Mouse (Mus musculus) hindbrain, embryonic 12.5 days (tissue): ENCODE data around the gene Btbd1. TPM values are rescaled to one million over a fixed set of nuclear protein-coding genes. Genes with fewer than 3 reads are reported as not detected.
"Not testable (repeated sequence)": the region's sequence is repeated elsewhere in the genome, so short reads cannot be mapped to it uniquely, and the experiment has no call there.

Source experiments
- ATAC-seq: fragments of 200-750 bp; cut with Nextera tagmentation; 2 replicates; pipeline ENCODE4 v1.8.0; 2017; ENCODE audit warnings: moderate TSS enrichment; ENCODE audit not compliant: low FRiP score
- H3K27ac ChIP-seq: fragments of 300-500 bp; sonication (generic); 2 replicates; pipeline ENCODE4 v1.5.1; 2016; ENCODE audit warnings: mild to moderate bottlenecking
- H3K27me3 ChIP-seq: fragments of 300-500 bp; sonication (generic); 2 replicates; pipeline ENCODE4 v1.6.1; 2016; ENCODE audit warnings: mild to moderate bottlenecking
- H3K36me3 ChIP-seq: fragments of 300-500 bp; sonication (generic); 2 replicates; pipeline ENCODE4 v1.6.1; 2016; ENCODE audit warnings: mild to moderate bottlenecking
- H3K4me1 ChIP-seq: fragments of 300-500 bp; sonication (generic); 2 replicates; pipeline ENCODE4 v1.6.1; 2016
- H3K4me2 ChIP-seq: fragments of 300-500 bp; sonication (generic); replicated peaks from 2 replicates; pipeline ENCODE4 v1.6.1; 2016; ENCODE audit warnings: mild to moderate bottlenecking
- H3K4me3 ChIP-seq: fragments of 300-500 bp; sonication (generic); 2 replicates; pipeline ENCODE4 v1.5.1; 2016; ENCODE audit warnings: mild to moderate bottlenecking
- H3K9ac ChIP-seq: fragments of 300-500 bp; sonication (generic); 2 replicates; pipeline ENCODE4 v1.6.1; 2016; ENCODE audit warnings: mild to moderate bottlenecking, moderate library complexity
- H3K9me3 ChIP-seq: fragments of 300-500 bp; sonication (generic); replicated peaks from 2 replicates; pipeline ENCODE4 v1.6.1; 2016; ENCODE audit warnings: mild to moderate bottlenecking
- WGBS: fragments of 180-500 bp; shearing (Covaris S2); methylation state at CpG from one replicate; pipeline ENCODE4 v1.1.7; 2016; 5-methylcytosine and 5-hydroxymethylcytosine counted together
- polyA plus RNA-seq: library from polyadenylated mRNA; unstranded; fragments of >200 nt; fragmentation: Nextera tagmentation; extraction: Ambion mirVana; gene quantifications from 2 replicates; pipeline ENCODE4 v1.2.1, GENCODE M21; 2016

The Btbd1 gene
- polyA plus RNA-seq, 1 experiment from 2014 or later, result 111 TPM

DNA sequence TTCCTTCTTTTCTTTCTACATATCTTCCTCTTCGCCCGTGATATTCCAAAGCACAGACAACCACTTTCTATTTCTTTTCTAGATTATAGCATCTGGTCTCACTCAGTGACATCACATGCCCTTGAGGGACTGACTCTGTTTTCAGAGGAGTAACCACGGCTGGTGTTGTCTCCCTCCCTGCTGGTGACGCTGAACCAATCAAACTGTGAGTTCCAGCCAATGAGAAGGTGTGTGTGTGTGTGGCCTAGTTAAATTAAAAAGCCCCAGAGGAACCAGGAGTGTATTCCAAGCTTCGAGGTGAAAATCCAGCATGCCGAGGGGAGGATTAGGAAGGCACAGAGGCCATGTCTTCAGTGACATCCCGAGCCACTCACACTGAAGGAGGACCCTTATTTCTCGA, 17.8 kb upstream of the Btbd1 start:
- no peak overlapping the region for H3K4me2 ChIP-seq
- no peaks in the 10 kb centered on the region for H3K4me1 ChIP-seq
- H3K4me3 ChIP-seq, result no peak overlapping the region
- 50% methylated on average over 8 of the region's 8 CpGs for WGBS
- H3K27ac ChIP-seq, result no peak overlapping the region
- H3K27me3 ChIP-seq, result no peaks in the 10 kb centered on the region
- no peaks in the 10 kb centered on the region for H3K36me3 ChIP-seq
- no peak overlapping the region for H3K9ac ChIP-seq
- no peak for ATAC-seq
- no peaks in the 10 kb centered on the region for H3K9me3 ChIP-seq

DNA sequence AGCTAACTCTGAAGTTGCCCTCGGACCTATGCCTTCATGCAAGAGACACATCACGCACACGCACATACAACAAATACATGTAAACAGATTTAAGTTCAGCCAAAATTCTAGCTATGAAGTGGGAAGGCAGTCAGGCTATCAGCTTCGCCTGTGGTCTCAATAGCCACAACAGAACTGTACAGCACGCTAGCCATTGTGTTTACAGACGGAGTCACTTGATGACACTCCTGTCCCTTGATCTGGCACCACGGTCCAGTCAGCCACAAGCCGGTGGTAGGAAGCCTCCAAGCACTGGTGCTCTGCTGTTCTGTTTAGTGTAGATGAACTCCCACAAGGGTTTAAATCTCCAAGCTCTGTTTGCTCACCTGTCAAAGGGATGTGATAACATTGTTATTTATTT, 16.8 kb upstream of the Btbd1 start:
- H3K9me3 ChIP-seq, result no peaks in the 10 kb centered on the region
- no peaks in the 10 kb centered on the region for H3K27me3 ChIP-seq
- 76% methylated on average over 8 of the region's 8 CpGs for WGBS
- ATAC-seq, result no peak
- H3K4me3 ChIP-seq, result no peak overlapping the region
- no peak overlapping the region for H3K9ac ChIP-seq
- H3K27ac ChIP-seq, result no peak overlapping the region
- no peaks in the 10 kb centered on the region for H3K4me1 ChIP-seq
- no peak overlapping the region for H3K4me2 ChIP-seq
- H3K36me3 ChIP-seq, result no peaks in the 10 kb centered on the region

DNA sequence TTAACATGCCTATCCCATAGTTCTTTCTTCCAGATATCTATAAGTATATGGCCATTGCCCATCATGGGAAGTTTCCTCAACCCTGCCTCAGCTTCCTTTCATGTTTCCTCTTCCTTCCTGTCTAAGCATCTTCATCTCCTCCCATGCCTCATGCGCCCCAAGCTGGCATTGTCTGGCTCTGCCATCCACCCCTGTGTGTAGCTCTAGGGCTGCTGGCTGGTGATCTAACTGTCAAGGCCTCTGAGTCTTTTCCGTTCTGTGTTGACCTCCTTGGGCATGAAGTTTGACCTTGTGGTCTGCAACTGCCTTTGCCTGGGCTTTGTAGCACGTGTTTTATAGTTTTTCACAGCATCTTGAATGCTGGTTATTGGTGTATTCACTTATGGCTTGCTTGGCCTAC, 16.1 kb upstream of the Btbd1 start:
- H3K9me3 ChIP-seq, result no peaks in the 10 kb centered on the region
- 0 out of 2 replicates have a peak, but pooled peaks cover 5% of the 10 kb centered on the region for H3K4me1 ChIP-seq
- 88% methylated on average over 3 of the region's 3 CpGs for WGBS
- H3K4me3 ChIP-seq, result no peak overlapping the region
- no peak for ATAC-seq
- no peak overlapping the region for H3K9ac ChIP-seq
- no peaks in the 10 kb centered on the region for H3K36me3 ChIP-seq
- no peak overlapping the region for H3K4me2 ChIP-seq
- no peaks in the 10 kb centered on the region for H3K27me3 ChIP-seq
- H3K27ac ChIP-seq, result no peak overlapping the region

DNA sequence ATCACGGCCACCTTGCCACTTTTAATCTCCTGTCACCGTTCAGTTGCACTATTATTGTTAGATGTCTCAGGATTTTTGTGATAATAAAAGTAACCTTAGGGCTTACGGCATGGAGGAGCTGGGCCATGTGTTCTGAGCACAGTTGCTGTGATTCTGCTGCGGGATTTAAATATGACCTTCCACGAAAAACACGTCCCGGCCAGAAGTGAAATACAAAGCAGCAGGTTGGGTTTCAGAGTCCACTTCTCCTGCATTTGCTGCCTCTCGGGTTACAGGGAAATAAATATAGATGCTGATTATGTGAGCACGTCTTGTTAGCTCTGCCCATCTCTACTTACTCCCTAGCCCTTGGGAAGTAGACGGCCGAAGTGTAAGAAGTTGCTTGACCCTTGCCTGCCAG, 15.6 kb upstream of the Btbd1 start:
- Histone ChIP-seq H3K27me3 (no peaks in the 10 kb centered on the region), H3K9me3 (no peaks in the 10 kb centered on the region), H3K36me3 (no peaks in the 10 kb centered on the region), H3K27ac (no peak overlapping the region), H3K4me2 (no peak overlapping the region), H3K4me3 (no peak overlapping the region), H3K9ac (no peak overlapping the region), H3K4me1 (0 out of 2 replicates have a peak, but pooled peaks cover 5% of the 10 kb centered on the region)
- 88% methylated on average over 11 of the region's 11 CpGs for WGBS
- ATAC-seq, result no peak

DNA sequence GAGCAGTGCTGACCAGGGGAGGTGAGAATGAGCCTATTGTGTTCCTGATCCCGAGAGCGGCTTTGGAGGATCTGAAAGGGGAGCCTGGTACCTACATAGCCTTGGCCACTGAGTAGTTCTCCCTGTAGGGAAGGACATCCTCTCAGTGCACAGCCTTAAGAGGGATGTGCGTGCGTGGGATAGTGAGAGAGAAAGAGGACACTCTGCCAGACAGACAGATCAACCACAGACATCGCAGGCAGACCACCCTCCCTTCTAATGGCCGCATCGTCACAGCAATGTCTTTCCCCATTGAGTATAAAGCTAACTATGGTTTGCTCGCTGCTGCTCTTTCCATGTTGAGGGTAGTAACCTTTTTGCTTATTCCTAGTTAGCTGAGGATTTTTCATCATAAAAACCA, 14.7 kb upstream of the Btbd1 start:
- Histone ChIP-seq H3K4me1 (0 out of 2 replicates have a peak, but pooled peaks cover 5% of the 10 kb centered on the region), H3K4me3 (no peak overlapping the region), H3K9me3 (no peaks in the 10 kb centered on the region), H3K9ac (no peak overlapping the region), H3K4me2 (no peak overlapping the region), H3K27ac (no peak overlapping the region), H3K36me3 (no peaks in the 10 kb centered on the region), H3K27me3 (no peaks in the 10 kb centered on the region)
- 74% methylated on average over 8 of the region's 8 CpGs for WGBS
- no peak for ATAC-seq

DNA sequence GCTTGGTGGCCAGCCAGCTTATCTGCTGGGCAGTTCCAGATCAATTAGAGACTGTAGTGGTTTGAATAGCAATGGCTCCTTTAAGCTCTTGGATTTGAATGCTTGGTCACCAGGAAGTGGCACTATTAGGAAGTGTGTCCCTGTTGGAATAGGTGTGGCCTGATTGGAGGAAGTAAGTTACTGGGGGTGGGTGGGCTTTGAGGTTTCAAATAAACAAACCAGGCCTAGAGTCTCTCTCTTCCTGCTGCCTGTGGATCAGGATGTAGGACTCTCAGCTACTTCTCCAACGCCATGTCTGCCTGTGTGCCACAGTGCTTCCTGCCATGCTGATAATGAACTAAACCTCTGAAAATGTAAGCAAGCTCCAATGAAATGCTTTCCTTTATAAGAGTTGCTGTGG, 13.8 kb upstream of the Btbd1 start:
- Histone ChIP-seq H3K9me3 (no peaks in the 10 kb centered on the region), H3K4me3 (no peak overlapping the region), H3K27me3 (no peaks in the 10 kb centered on the region), H3K9ac (no peak overlapping the region), H3K36me3 (no peaks in the 10 kb centered on the region), H3K27ac (no peak overlapping the region), H3K4me1 (0 out of 2 replicates have a peak, but pooled peaks cover 5% of the 10 kb centered on the region), H3K4me2 (no peak overlapping the region)
- 80% methylated on average over 1 of the region's 1 CpGs for WGBS
- ATAC-seq, result no peak

DNA sequence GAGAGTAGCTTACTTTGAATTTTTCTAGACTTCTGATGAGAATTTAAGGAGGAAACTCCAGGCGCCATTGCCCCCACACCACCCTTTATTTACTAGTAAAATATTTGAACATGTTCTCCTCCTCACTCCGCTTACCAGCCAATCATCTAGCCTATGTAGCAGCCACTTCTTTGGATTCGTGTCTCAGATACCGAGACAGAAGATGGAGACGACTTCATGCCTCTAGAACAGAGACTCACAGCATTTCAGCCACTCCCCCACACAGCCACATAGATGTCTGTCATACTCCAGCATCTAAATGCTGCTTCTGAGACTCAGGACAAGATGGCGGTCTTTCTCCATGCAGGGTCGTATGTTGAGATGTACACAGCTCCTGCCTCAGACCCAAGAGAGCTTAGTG, 12.9 kb upstream of the Btbd1 start:
- Histone ChIP-seq H3K4me2 (no peak overlapping the region), H3K27me3 (no peaks in the 10 kb centered on the region), H3K36me3 (no peaks in the 10 kb centered on the region), H3K27ac (no peak overlapping the region), H3K9ac (no peak overlapping the region), H3K9me3 (no peaks in the 10 kb centered on the region), H3K4me1 (0 out of 2 replicates have a peak, but pooled peaks cover 5% of the 10 kb centered on the region), H3K4me3 (no peak overlapping the region)
- ATAC-seq, result no peak
- 91% methylated on average over 7 of the region's 7 CpGs for WGBS

DNA sequence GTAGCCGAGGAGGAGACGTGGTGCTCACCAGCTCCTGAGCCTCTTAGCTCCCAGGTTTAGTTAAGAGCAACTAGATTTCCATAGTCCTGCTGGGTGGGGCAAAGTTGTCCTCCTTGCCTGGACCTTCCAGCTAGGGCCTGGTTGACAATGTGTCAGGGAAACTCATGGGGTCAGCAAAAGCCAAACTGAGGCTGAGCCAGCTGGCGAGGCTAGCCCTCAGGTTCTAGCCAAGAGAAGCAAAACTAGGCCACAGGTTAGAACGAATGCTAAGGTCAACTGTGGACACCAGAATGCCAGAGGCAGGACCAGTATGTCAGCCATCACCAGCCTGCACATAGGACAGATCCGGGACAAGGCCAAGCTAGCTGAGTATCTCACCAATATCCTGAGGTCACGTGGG, 12.2 kb upstream of the Btbd1 start:
- no peak for ATAC-seq
- H3K36me3 ChIP-seq, result no peaks in the 10 kb centered on the region
- no peak overlapping the region for H3K9ac ChIP-seq
- no peak overlapping the region for H3K4me3 ChIP-seq
- WGBS, result 87% methylated on average over 6 of the region's 6 CpGs
- no peaks in the 10 kb centered on the region for H3K27me3 ChIP-seq
- H3K4me2 ChIP-seq, result no peak overlapping the region
- 0 out of 2 replicates have a peak, but pooled peaks cover 5% of the 10 kb centered on the region for H3K4me1 ChIP-seq
- H3K9me3 ChIP-seq, result no peaks in the 10 kb centered on the region
- H3K27ac ChIP-seq, result no peak overlapping the region

DNA sequence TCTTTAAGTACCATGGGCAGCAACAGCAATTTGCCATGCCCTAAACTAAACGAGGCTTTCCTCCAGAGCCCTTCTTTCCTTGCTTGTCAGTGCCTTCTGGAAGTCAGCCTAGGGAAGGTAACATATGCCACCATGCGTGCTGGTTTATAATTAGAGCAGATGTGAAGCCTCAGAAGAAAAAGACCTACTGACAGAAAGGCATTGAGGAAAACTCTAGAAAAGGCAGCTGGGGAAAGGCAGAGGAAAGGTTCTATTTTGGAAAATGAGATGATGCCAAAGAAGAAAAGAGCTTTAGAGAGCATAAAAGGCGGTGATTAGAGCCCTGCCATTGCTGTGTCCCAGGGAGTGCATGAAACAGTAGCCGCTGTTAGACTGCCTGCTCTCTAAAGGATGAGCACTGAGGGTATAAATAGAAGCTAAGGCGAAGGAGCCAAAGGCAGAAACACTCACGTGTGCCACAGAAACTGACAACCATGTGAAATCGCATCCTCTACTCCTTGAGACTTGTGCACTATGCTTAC, 11.5 kb upstream of the Btbd1 start:
- Histone ChIP-seq H3K4me1 (0 out of 2 replicates have a peak, but pooled peaks cover 5% of the 10 kb centered on the region), H3K36me3 (no peaks in the 10 kb centered on the region), H3K4me3 (no peak overlapping the region), H3K27me3 (no peaks in the 10 kb centered on the region), H3K9ac (no peak overlapping the region), H3K27ac (no peak overlapping the region), H3K4me2 (no peak overlapping the region), H3K9me3 (no peaks in the 10 kb centered on the region)
- WGBS, result 64% methylated on average over 7 of the region's 7 CpGs
- ATAC-seq, result no peak

DNA sequence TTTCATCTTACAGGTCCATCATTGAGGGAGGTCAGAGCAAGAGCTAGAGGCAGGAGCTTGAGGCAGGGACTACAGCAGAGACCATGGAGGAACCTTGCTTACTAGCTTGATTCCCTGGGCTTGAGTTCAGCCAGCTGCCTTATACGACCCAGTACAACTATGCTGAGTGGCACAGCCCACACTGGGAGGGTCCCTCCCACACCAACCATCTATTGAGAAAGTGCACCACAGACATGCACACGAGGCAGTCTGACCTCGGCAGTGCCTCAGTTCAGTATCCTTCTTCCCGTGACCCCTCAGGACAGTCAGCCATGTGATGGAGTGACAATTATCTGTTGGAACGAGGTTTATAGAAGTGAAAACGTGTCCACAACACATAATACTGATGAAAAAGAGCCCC, 10.5 kb upstream of the Btbd1 start:
- no peaks in the 10 kb centered on the region for H3K36me3 ChIP-seq

DNA sequence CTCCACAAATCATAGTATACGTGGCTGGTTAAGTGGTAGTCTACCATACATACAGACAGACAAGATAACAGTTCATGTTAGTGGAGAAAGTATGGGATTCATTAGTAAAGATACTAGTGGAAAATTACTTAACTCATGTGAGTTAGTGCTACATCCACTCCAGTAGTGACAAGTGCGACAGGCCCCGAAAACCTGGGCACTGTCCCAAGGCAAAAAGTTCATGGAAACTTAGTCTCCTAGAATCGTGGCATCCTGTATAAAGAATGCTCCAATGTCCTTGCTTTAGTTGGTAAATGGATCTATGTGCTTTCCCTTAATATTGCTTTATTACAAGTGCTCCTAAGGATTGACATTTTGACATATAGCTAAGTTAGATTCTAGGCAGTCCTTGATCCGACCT, 8.5 kb upstream of the Btbd1 start:
- not testable (repeated sequence) for H3K36me3 ChIP-seq, ATAC-seq, H3K27ac ChIP-seq, H3K9me3 ChIP-seq, H3K9ac ChIP-seq, H3K27me3 ChIP-seq, H3K4me2 ChIP-seq, H3K4me1 ChIP-seq, H3K4me3 ChIP-seq
- WGBS, result 91% methylated on average over 5 of the region's 5 CpGs

More for the DNA sequence above, 10.5 kb upstream of the Btbd1 start:
- Histone ChIP-seq H3K4me2 (no peak overlapping the region), H3K9me3 (no peaks in the 10 kb centered on the region), H3K27ac (no peak overlapping the region), H3K4me3 (no peak overlapping the region), H3K9ac (no peak overlapping the region), H3K4me1 (0 out of 2 replicates have a peak, but pooled peaks cover 5% of the 10 kb centered on the region), H3K27me3 (no peaks in the 10 kb centered on the region)
- WGBS, result 72% methylated on average over 6 of the region's 6 CpGs
- ATAC-seq, result no peak

DNA sequence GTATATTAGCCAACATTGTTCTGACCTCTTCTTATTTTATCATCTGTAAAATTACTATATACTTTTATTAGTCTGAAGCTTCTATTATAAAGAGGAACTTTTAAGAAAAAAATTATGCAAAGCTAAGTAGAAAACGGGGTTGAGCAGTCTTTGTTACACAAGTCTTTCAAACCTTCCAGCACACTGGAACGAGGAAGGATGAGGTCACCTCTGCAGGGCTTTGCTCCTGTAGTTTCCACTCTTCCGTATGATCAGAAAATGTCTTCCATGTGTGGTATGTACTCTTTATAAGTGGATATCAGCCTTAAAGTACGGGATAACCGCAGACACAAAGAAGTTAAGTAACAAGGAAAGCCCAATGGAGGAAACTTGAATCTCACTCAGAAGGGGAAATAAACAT, 6.2 kb upstream of the Btbd1 start:
- Histone ChIP-seq H3K4me1 (no peaks in the 10 kb centered on the region), H3K9ac (no peak overlapping the region), H3K36me3 (no peaks in the 10 kb centered on the region), H3K4me3 (no peak overlapping the region), H3K27ac (no peak overlapping the region), H3K9me3 (no peaks in the 10 kb centered on the region), H3K4me2 (no peak overlapping the region), H3K27me3 (no peaks in the 10 kb centered on the region)
- 87% methylated on average over 5 of the region's 5 CpGs for WGBS
- no peak for ATAC-seq

DNA sequence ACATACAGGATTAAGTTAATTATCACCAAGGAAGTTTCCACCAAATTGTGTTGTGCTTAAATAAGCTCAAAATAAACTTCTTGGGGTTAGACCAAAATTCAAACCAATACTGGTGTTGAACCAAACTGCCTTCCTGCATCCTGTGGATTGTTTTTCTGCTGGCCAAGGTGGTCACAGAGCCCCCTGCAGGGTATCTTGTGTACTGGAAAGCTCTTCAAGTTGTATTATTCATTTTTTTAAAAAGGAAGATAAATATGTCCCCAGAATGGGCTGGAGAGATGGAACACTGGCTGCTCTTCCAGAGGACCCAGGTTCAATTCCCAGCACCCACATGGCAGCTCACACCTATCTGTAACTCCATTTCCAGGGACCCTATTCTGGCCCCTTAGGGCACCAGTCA, 5.6 kb upstream of the Btbd1 start:
- no peaks in the 10 kb centered on the region for H3K9me3 ChIP-seq
- no peaks in the 10 kb centered on the region for H3K36me3 ChIP-seq
- no peak for ATAC-seq
- peaks cover 3% of the 10 kb centered on the region; the same call in 1 of the 2 replicates for H3K4me1 ChIP-seq
- H3K27ac ChIP-seq, result no peak overlapping the region
- H3K4me3 ChIP-seq, result no peak overlapping the region
- no peaks in the 10 kb centered on the region for H3K27me3 ChIP-seq
- H3K4me2 ChIP-seq, result no peak overlapping the region
- H3K9ac ChIP-seq, result no peak overlapping the region
